Mouse (Mus musculus) Patski (cell line): Measurements from ENCODE around the gene Tspan13. TPM values are rescaled to one million over a fixed set of nuclear protein-coding genes. Genes with fewer than 3 reads are reported as not detected.
A peak's percentile ranks its signal among the peaks of the same experiment; 100 is the strongest.

Experiments used
- ATAC-seq: fragments of 100-300 bp; one replicate; pipeline ENCODE4 v1.8.0; 2021
- CTCF ChIA-PET: fragments of 350-600 bp; sonication (Branson Sonifier 250); formaldehyde crosslinking; loops from one replicate; lab custom pipeline; 2022; ENCODE audit warnings: inconsistent platforms; lab: Charles Lee
- POLR2A ChIA-PET: fragments of 350-600 bp; sonication (Branson Sonifier 250); formaldehyde crosslinking; loops from one replicate; lab custom pipeline; 2022; ENCODE audit warnings: antibody characterized with exemption, inconsistent platforms; lab: Charles Lee
- DNase-seq: peaks from one replicate; pipeline ENCODE4 v3.0.0-alpha.2; 2011; ENCODE audit warnings: low read depth, low spot score
- H3K27me3 ChIP-seq: fragments of 371-371 bp; one replicate; pipeline ENCODE4 v1.5.1; 2021
- CTCF ChIP-seq: fragments of 100-300 bp; IDR thresholded peaks from one replicate; pipeline ENCODE4 v1.5.1; 2021
- in situ Hi-C: fragments of 300-500 bp; cut with MboI; formaldehyde crosslinking; loops from 3 replicates; pipeline ENCODE4 v1.11.1; 2018; ENCODE audit warnings: low pct_unique_long_range_greater_than_20kb, mixed read lengths
- polyA plus RNA-seq: library from polyadenylated mRNA; unstranded; gene quantifications from one replicate; pipeline ENCODE4 v1.2.3, GENCODE M21; 2021

Tspan13 gene
- polyA plus RNA-seq, 1 experiment from 2014 or later = 12.6 TPM

GRCm38 (mm10) chr12:36050276-36050675 lies 8.0 kb upstream of the Tspan13 start:
- POLR2A ChIA-PET = no interaction called here
- H3K27me3 ChIP-seq = no peaks in the 10 kb centered on the region
- CTCF ChIA-PET = no interaction called here
- no peak for ATAC-seq
- no peak for TF ChIP-seq CTCF
- in situ Hi-C loops = no loop called here
- no peak for DNase-seq

- no peak for ATAC-seq
- peaks cover 12% of the 10 kb centered on the region for H3K27me3 ChIP-seq
- DNase-seq = no peak
- POLR2A ChIA-PET = no interaction called here
- CTCF ChIA-PET = interaction anchor here (0.8 kb wide), 1 partner anchor 9 kb away, joined by 3 read pairs; no protein-coding TSS in a partner anchor
- in situ Hi-C loops = no loop called here
- TF ChIP-seq CTCF = no peak
These were observed 5.3 kb upstream of the Tspan13 start for GRCm38 (mm10) chr12:36047593-36047992.

- ATAC-seq = no peak
- peaks cover 19% of the 10 kb centered on the region for H3K27me3 ChIP-seq
- ChIA-PET POLR2A (no interaction called here), CTCF (no interaction called here)
- TF ChIP-seq CTCF = no peak
- DNase-seq = no peak
- in situ Hi-C loops = no loop called here
These were observed 3.9 kb upstream of the Tspan13 start for GRCm38 (mm10) chr12:36046196-36046595.

- CTCF ChIA-PET = no interaction called here
- H3K27me3 ChIP-seq = peaks cover 19% of the 10 kb centered on the region
- no peak for TF ChIP-seq CTCF
- ATAC-seq (no peak), DNase-seq (no peak)
- POLR2A ChIA-PET = no interaction called here
- in situ Hi-C loops = no loop called here
These were observed 2.4 kb upstream of the Tspan13 start for GRCm38 (mm10) chr12:36044691-36045090.

- ATAC-seq (peak; percentile 68), DNase-seq (no peak)
- peak; percentile 52 for TF ChIP-seq CTCF
- POLR2A ChIA-PET = no interaction called here
- peaks cover 19% of the 10 kb centered on the region for H3K27me3 ChIP-seq
- CTCF ChIA-PET = interaction anchor here (0.7 kb wide), 1 partner anchor 14 kb away, joined by 3 read pairs; no protein-coding TSS in a partner anchor
- in situ Hi-C loops = no loop called here
These were observed 475 bp downstream of the Tspan13 start for GRCm38 (mm10) chr12:36041703-36042347.

GRCm38 (mm10) chr12:36041281-36041589 lies 1.1 kb downstream of the Tspan13 start:
- POLR2A ChIA-PET = no interaction called here
- in situ Hi-C loops = no loop called here
- no peak for TF ChIP-seq CTCF

GRCm38 (mm10) chr12:36040571-36041280 lies 1.6 kb downstream of the Tspan13 start:
- ChIA-PET CTCF (no interaction called here), POLR2A (no interaction called here)
- no peak for DNase-seq
- H3K27me3 ChIP-seq = peaks cover 19% of the 10 kb centered on the region
- TF ChIP-seq CTCF = no peak
- in situ Hi-C loops = no loop called here
- no peak for ATAC-seq

More at GRCm38 (mm10) chr12:36041281-36041589, 1.1 kb downstream of the Tspan13 start:
- DNase-seq (no peak), ATAC-seq (no peak)
- H3K27me3 ChIP-seq = peaks cover 19% of the 10 kb centered on the region
- CTCF ChIA-PET = no interaction called here

- peaks cover 19% of the 10 kb centered on the region for H3K27me3 ChIP-seq
- no peak for TF ChIP-seq CTCF
- no peak for ATAC-seq
- CTCF ChIA-PET = interaction anchor here (1.0 kb wide), 1 partner anchor 13 kb away, joined by 3 read pairs; no protein-coding TSS in a partner anchor
- POLR2A ChIA-PET = no interaction called here
- in situ Hi-C loops = no loop called here
- DNase-seq = no peak
These were observed 2.7 kb downstream of the Tspan13 start for GRCm38 (mm10) chr12:36039541-36040084.

- in situ Hi-C loops = no loop called here
- no peak for TF ChIP-seq CTCF
- no peak for ATAC-seq
- CTCF ChIA-PET = no interaction called here
- no peak for DNase-seq
- peaks cover 3% of the 10 kb centered on the region for H3K27me3 ChIP-seq
- POLR2A ChIA-PET = no interaction called here
These were observed 5.5 kb downstream of the Tspan13 start for GRCm38 (mm10) chr12:36036776-36037175.

GRCm38 (mm10) chr12:36036121-36036520 lies 6.2 kb downstream of the Tspan13 start:
- TF ChIP-seq CTCF = no peak

GRCm38 (mm10) chr12:36035501-36035900 lies 6.8 kb downstream of the Tspan13 start:
- POLR2A ChIA-PET = no interaction called here
- in situ Hi-C loops = no loop called here

More at GRCm38 (mm10) chr12:36036121-36036520, 6.2 kb downstream of the Tspan13 start:
- in situ Hi-C loops = no loop called here
- ChIA-PET CTCF (interaction anchor here (1.3 kb wide), 1 partner anchor 11 kb away, joined by 4 read pairs; no protein-coding TSS in a partner anchor), POLR2A (no interaction called here)
- ATAC-seq = no peak
- DNase-seq = no peak
- H3K27me3 ChIP-seq = no peaks in the 10 kb centered on the region

More at GRCm38 (mm10) chr12:36035501-36035900, 6.8 kb downstream of the Tspan13 start:
- no peak for DNase-seq
- CTCF ChIA-PET = interaction anchor here (1.3 kb wide), 1 partner anchor 10 kb away, joined by 4 read pairs; no protein-coding TSS in a partner anchor
- H3K27me3 ChIP-seq = no peaks in the 10 kb centered on the region
- TF ChIP-seq CTCF = no peak
- ATAC-seq = no peak
